Mouse (Mus musculus) brain, embryonic 14.5 days (tissue): Measurements from ENCODE around the gene Krtcap2.

ENCODE experiments used
- CTCF ChIP-seq: fragments of 200-500 bp; IDR thresholded peaks from 2 replicates; pipeline ENCODE4 v1.5.1; 2012; ENCODE audit warnings: inconsistent platforms, mild to moderate bottlenecking, moderate library complexity, borderline replicate concordance; ENCODE audit not compliant: insufficient read depth, insufficient read length; ENCODE audit errors: extremely low read depth
- POLR2A ChIP-seq: fragments of 200-500 bp; IDR thresholded peaks from 2 replicates; pipeline ENCODE4 v1.6.1; 2012; ENCODE audit warnings: mild to moderate bottlenecking, inconsistent platforms, borderline replicate concordance; ENCODE audit not compliant: poor library complexity, insufficient read depth, insufficient read length, severe bottlenecking; ENCODE audit errors: extremely low read depth

DNA sequence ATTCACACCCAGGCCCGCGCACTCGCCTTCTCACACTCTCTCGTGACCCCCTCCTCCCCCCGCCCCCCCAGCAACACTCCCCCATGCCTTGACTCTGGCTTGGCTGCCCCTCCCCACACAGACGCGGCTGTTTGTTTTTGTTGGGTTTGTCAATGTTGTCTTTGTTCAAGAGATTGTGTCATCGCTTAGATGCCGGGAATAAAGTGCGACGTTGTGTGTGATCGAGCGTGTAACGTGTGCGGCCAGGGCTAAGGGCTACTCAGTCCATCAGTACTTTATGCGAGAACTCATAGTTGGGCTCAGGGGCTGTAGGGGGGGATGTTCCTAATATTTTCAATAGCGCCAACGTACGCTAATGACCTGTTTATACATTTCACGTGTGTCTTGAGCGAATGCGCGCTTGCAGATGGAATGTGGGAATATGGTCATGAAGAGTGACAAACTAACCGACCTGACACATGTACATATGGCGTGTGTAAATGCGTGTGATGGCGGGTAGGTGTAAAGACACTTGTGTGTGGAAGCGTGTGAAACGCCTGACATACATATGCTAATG, 34.4 kb downstream of the Krtcap2 start:
- TF ChIP-seq CTCF = no peak
- no peak for TF ChIP-seq POLR2A
